Mouse (Mus musculus) stomach, postnatal 0 days (tissue): Measurements from ENCODE around the gene Golga4. TPM values are rescaled to one million over a fixed set of nuclear protein-coding genes. Genes with fewer than 3 reads are reported as not detected.

Source experiments
- ATAC-seq: fragments of 200-750 bp; cut with Nextera tagmentation; 2 replicates; pipeline ENCODE4 v1.8.0; 2017; ENCODE audit not compliant: low FRiP score, low TSS enrichment
- DNase-seq: peaks from one replicate; pipeline ENCODE4 v3.0.0-alpha.2; 2016; ENCODE audit warnings: low spot score
- H3K27ac ChIP-seq: fragments of 300-500 bp; sonication (generic); replicated peaks from 2 replicates; pipeline ENCODE4 v1.5.1; 2014; ENCODE audit warnings: mild to moderate bottlenecking, control low read depth
- H3K27me3 ChIP-seq: fragments of 300-500 bp; sonication (generic); 2 replicates; pipeline ENCODE4 v1.6.1; 2014; ENCODE audit warnings: low read length; ENCODE audit not compliant: control insufficient read depth, insufficient read depth
- H3K36me3 ChIP-seq: fragments of 300-500 bp; sonication (generic); 2 replicates; pipeline ENCODE4 v1.6.1; 2014; ENCODE audit warnings: low read length, mixed read lengths; ENCODE audit not compliant: control insufficient read depth, insufficient read depth
- H3K4me1 ChIP-seq: fragments of 300-500 bp; sonication (generic); replicated peaks from 2 replicates; pipeline ENCODE4 v1.6.1; 2014; ENCODE audit warnings: antibody characterized with exemption; ENCODE audit not compliant: control insufficient read depth, insufficient read depth
- H3K4me2 ChIP-seq: fragments of 300-500 bp; sonication (generic); replicated peaks from 2 replicates; pipeline ENCODE4 v1.6.1; 2014; ENCODE audit warnings: low read depth, mild to moderate bottlenecking, control low read depth, moderate library complexity
- H3K4me3 ChIP-seq: fragments of 300-500 bp; sonication (generic); 2 replicates; pipeline ENCODE4 v1.5.1; 2014; ENCODE audit warnings: low read depth, low read length, control low read depth
- H3K9ac ChIP-seq: fragments of 300-500 bp; sonication (generic); 2 replicates; pipeline ENCODE4 v1.6.1; 2014; ENCODE audit warnings: mild to moderate bottlenecking, low read length, control low read depth, mixed read lengths
- H3K9me3 ChIP-seq: fragments of 300-500 bp; sonication (generic); 2 replicates; pipeline ENCODE4 v1.6.1; 2016; ENCODE audit warnings: low read length; ENCODE audit not compliant: control insufficient read depth
- CTCF ChIP-seq: IDR thresholded peaks from 2 replicates; pipeline ENCODE4 v1.5.1; 2016; ENCODE audit warnings: antibody characterized with exemption, low read depth, mild to moderate bottlenecking, moderate library complexity
- EP300 ChIP-seq: optimal IDR thresholded peaks from 2 replicates; pipeline ENCODE3; 2016; ENCODE audit warnings: antibody characterized with exemption
- WGBS: fragments of 180-500 bp; shearing (Covaris S2); extraction: QIAGEN DNeasy Blood & Tissue Kit; methylation state at CpG from one replicate; pipeline ENCODE4 v1.1.7; 2014; 5-methylcytosine and 5-hydroxymethylcytosine counted together
- polyA plus RNA-seq: library from polyadenylated mRNA; unstranded; fragments of >200 nt; fragmentation: Nextera tagmentation; extraction: Ambion mirVana; gene quantifications from 2 replicates; pipeline ENCODE4 v1.2.1, GENCODE M21; 2015

Gene Golga4
- polyA plus RNA-seq, 1 experiment from 2014 or later = 34.2 TPM

GRCm38 (mm10) chr9:118512681-118513233 lies 6.7 kb downstream of the Golga4 start:
- Histone ChIP-seq H3K4me1 (0 out of 2 replicates have a peak, but pooled peaks cover 1% of the 10 kb centered on the region), H3K4me3 (no peak overlapping the region), H3K36me3 (peaks cover 4% of the 10 kb centered on the region; the same call in 1 of the 2 replicates), H3K9ac (no peak overlapping the region), H3K27me3 (no peaks in the 10 kb centered on the region), H3K9me3 (no peaks in the 10 kb centered on the region), H3K4me2 (0 out of 2 replicates have a peak overlapping the region, but pooled peaks have one; percentile 0), H3K27ac (peak overlapping the region; percentile 46)
- WGBS = 44% methylated on average over 3 of the region's 3 CpGs
- ATAC-seq (peak; percentile 95), DNase-seq (peak; percentile 74)
- no peak for TF ChIP-seq EP300
- no peak for TF ChIP-seq CTCF

- Histone ChIP-seq H3K9me3 (no peaks in the 10 kb centered on the region), H3K4me1 (no peaks in the 10 kb centered on the region), H3K27ac (no peak overlapping the region), H3K9ac (no peak overlapping the region), H3K4me2 (no peak overlapping the region), H3K36me3 (peaks cover 4% of the 10 kb centered on the region; the same call in 1 of the 2 replicates), H3K4me3 (no peak overlapping the region), H3K27me3 (no peaks in the 10 kb centered on the region)
- DNase-seq (no peak), ATAC-seq (no peak)
- no peak for TF ChIP-seq EP300
- TF ChIP-seq CTCF = no peak
- WGBS = 88% methylated on average over 6 of the region's 6 CpGs
Observed at GRCm38 (mm10) chr9:118515476-118515875, 9.4 kb downstream of the Golga4 start.

- Histone ChIP-seq H3K4me2 (no peak overlapping the region), H3K4me3 (no peak overlapping the region), H3K4me1 (no peaks in the 10 kb centered on the region), H3K27me3 (no peaks in the 10 kb centered on the region), H3K9me3 (no peaks in the 10 kb centered on the region), H3K27ac (no peak overlapping the region), H3K9ac (no peak overlapping the region), H3K36me3 (peaks cover 4% of the 10 kb centered on the region; the same call in 1 of the 2 replicates)
- DNase-seq (no peak), ATAC-seq (no peak)
- WGBS = 86% methylated on average over 3 of the region's 3 CpGs
- TF ChIP-seq EP300 (no peak), CTCF (no peak)
Observed at GRCm38 (mm10) chr9:118516162-118516561, 10.1 kb downstream of the Golga4 start.

DNA sequence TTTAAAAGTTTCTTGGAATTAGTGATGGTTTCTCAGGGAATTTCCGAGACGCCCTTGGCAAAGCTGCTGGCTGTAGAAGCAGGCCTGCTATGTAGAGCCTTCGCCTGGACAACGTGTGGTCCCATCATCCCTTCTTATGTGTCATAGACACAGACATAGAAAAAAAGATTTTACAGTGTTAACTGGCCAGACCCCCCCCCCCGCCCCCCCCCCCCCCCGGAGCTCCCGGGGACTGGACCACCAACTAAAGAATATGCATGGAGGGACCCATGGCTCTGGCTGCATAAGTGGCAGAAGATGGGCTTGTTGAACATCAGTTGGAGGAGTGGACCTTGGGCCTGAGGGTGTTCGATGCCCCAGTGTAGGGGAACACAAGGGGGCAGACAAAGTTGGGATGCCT lies 11.6 kb downstream of the Golga4 start:
- WGBS = 79% methylated on average over 6 of the region's 8 CpGs
- Histone ChIP-seq H3K27ac (no peak overlapping the region), H3K9me3 (no peaks in the 10 kb centered on the region), H3K4me1 (no peaks in the 10 kb centered on the region), H3K4me3 (no peak overlapping the region), H3K4me2 (no peak overlapping the region), H3K9ac (no peak overlapping the region), H3K36me3 (peaks cover 4% of the 10 kb centered on the region; the same call in 1 of the 2 replicates), H3K27me3 (no peaks in the 10 kb centered on the region)
- DNase-seq = no peak
- no peak for ATAC-seq
- no peak for TF ChIP-seq EP300
- TF ChIP-seq CTCF = no peak

- WGBS = 66% methylated on average over 8 of the region's 8 CpGs
- no peaks in the 10 kb centered on the region for H3K9me3 ChIP-seq
- DNase-seq (no peak), ATAC-seq (no peak)
- no peak overlapping the region for H3K9ac ChIP-seq
- peaks cover 4% of the 10 kb centered on the region; the same call in 1 of the 2 replicates for H3K36me3 ChIP-seq
- TF ChIP-seq EP300 = no peak
- no peak for TF ChIP-seq CTCF
- H3K27ac ChIP-seq = no peak overlapping the region
- H3K4me3 ChIP-seq = no peak overlapping the region
- H3K27me3 ChIP-seq = no peaks in the 10 kb centered on the region
- no peak overlapping the region for H3K4me2 ChIP-seq
- no peaks in the 10 kb centered on the region for H3K4me1 ChIP-seq
Observed at GRCm38 (mm10) chr9:118519101-118519500, 13.0 kb downstream of the Golga4 start.

GRCm38 (mm10) chr9:118520011-118520410 lies 13.9 kb downstream of the Golga4 start:
- no peak for TF ChIP-seq CTCF
- Histone ChIP-seq H3K4me2 (0 out of 2 replicates have a peak overlapping the region, but pooled peaks have one; percentile 17), H3K4me3 (no peak overlapping the region), H3K36me3 (peaks cover 2% of the 10 kb centered on the region; the same call in 1 of the 2 replicates), H3K4me1 (no peaks in the 10 kb centered on the region), H3K9ac (no peak overlapping the region), H3K9me3 (no peaks in the 10 kb centered on the region), H3K27ac (no peak overlapping the region), H3K27me3 (no peaks in the 10 kb centered on the region)
- DNase-seq (no peak), ATAC-seq (no peak)
- WGBS = 33% methylated on average over 8 of the region's 8 CpGs
